Mouse (Mus musculus) cerebellum, adult 2 months (tissue): ENCODE results near the gene Plxna2.

Experiments
- CTCF ChIP-seq: fragments of 200-500 bp; IDR thresholded peaks from 2 replicates; pipeline ENCODE4 v1.5.1; 2011; ENCODE audit warnings: low read depth, mild to moderate bottlenecking, control low read depth, low read length, moderate library complexity, borderline replicate concordance; ENCODE audit not compliant: insufficient read depth
- POLR2A ChIP-seq: fragments of 200-500 bp; IDR thresholded peaks from 2 replicates; pipeline ENCODE4 v1.6.1; 2011; ENCODE audit warnings: low read length, control low read depth, borderline replicate concordance; ENCODE audit not compliant: insufficient read depth

DNA sequence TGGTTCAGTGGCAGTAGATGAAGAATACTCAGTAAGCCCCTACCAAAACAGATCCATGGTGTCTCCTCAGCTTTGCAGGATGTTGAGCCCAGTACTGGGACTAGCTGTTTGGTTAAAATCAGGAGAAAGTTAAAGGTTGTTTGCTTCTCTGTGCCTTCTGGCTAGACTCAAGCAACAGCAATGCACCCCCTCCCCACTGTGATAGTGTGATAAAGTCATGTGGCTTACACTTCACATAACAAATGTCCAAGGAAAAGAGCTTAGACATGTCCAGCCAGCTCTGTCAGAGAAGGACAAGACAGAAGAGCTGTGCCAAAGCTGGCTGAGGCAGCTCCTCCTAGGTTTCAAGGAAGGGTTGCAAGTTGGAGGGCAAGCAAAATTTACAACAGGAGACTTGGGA lies 190.7 kb downstream of the Plxna2 start:
- TF ChIP-seq CTCF (no peak), POLR2A (no peak)
